In genomic region chr11:109210772-109211171, GRCm38 (mm10) we compare ENCODE assay signal across 10 mouse cellular contexts.
DNase-seq lines count a peak whose midpoint lies in the region; ATAC-seq lines count a peak whose summit lies in the region.
"Had no signal": no experiment of that assay in that cellular context is flagged by ENCODE, and none has a peak within 500 bp of the region (broad histone marks: within the 10 kb centered on the region; RNA-seq: fewer than 3 reads in every experiment).

No protein-coding gene starts in this region.

- peak; percentile 48; the same call in 1 of the 2 replicates for ATAC-seq in forebrain, embryonic 14.5 days

- H3K9me3 ChIP-seq in forebrain, embryonic 14.5 days (replicated peaks; ENCODE audit: control insufficient read depth, low read length) = no peaks in the 10 kb centered on the region
- H3K9me3 ChIP-seq: kidney, embryonic 15.5 days had no signal

- no peak overlapping the region for H3K9ac ChIP-seq in forebrain, embryonic 14.5 days (ENCODE audit: low read length)
- H3K9ac ChIP-seq: kidney, embryonic 15.5 days had no signal

- no peaks in the 10 kb centered on the region for H3K36me3 ChIP-seq in forebrain, embryonic 14.5 days (ENCODE audit: control insufficient read depth, insufficient read depth, low read length)
- H3K36me3 ChIP-seq: kidney, embryonic 15.5 days had no signal

- no peaks in the 10 kb centered on the region for H3K27me3 ChIP-seq in forebrain, embryonic 14.5 days (replicated peaks; ENCODE audit: control insufficient read depth, insufficient read depth, low read length)
- H3K27me3 ChIP-seq: kidney, embryonic 15.5 days had no signal

- H3K4me3 ChIP-seq in forebrain, embryonic 14.5 days (ENCODE audit: low read depth, low read length) = no peak overlapping the region
- H3K4me3 ChIP-seq: kidney, embryonic 15.5 days had no signal

- peak; percentile 55 to 61 for DNase-seq in right cerebral cortex, postnatal 10 days (ENCODE audit: low spot score in 2 of 2)
- DNase-seq in right cerebral cortex, postnatal 14 days = no peak
- DNase-seq in forebrain, embryonic 14.5 days (ENCODE audit: low spot score) = peak; percentile 59
- DNase-seq in mesoderm, embryonic 11.5 days (ENCODE audit: low read depth, low spot score) = peak; percentile 39
- DNase-seq in gastrocnemius, postnatal 10 days = no peak
- no peak for DNase-seq in layer of hippocampus, adult 8-10 months (ENCODE audit: low spot score in 2 of 2)
- no peak for DNase-seq in left cerebral cortex, adult 18-20 months (ENCODE audit: low spot score in 2 of 2)
- DNase-seq: cerebellum, postnatal 36 days; thymus, postnatal 25 days had no signal

- no peak overlapping the region for H3K4me2 ChIP-seq in forebrain, embryonic 14.5 days (ENCODE audit: low read length)
- H3K4me2 ChIP-seq: kidney, embryonic 15.5 days had no signal

- peaks cover 4% of the 10 kb centered on the region for H3K4me1 ChIP-seq in forebrain, embryonic 14.5 days (ENCODE audit: control insufficient read depth, insufficient read depth, low read length)

- no peak overlapping the region for H3K27ac ChIP-seq in forebrain, embryonic 14.5 days (ENCODE audit: low read depth, low read length)
- H3K27ac ChIP-seq: kidney, embryonic 15.5 days had no signal

- 3% methylated on average over 11 of the region's 11 CpGs for WGBS in forebrain, embryonic 14.5 days

Comparison
In these comparisons a context has a peak if more than half of its experiments do, and no peak if none do; other contexts are left out.
1. DNase-seq: peak in right cerebral cortex, postnatal 10 days (2 of 2), forebrain, embryonic 14.5 days (single experiment) and mesoderm, embryonic 11.5 days (single experiment); none in right cerebral cortex, postnatal 14 days (single experiment), gastrocnemius, postnatal 10 days (single experiment), layer of hippocampus, adult 8-10 months (0 of 2) and left cerebral cortex, adult 18-20 months (0 of 2).